Mouse (Mus musculus) cerebellum, postnatal 25 days (tissue): ENCODE measurements around the gene Lamc2.
A peak's percentile ranks its signal among the peaks of the same experiment; 100 is the strongest.

ENCODE experiments used
- DNase-seq, 2 experiments: peaks; one replicate each; pipeline ENCODE4 v3.0.0; 2021; ENCODE audit warnings: mixed read lengths in 2 of 2

Lamc2 gene

DNA sequence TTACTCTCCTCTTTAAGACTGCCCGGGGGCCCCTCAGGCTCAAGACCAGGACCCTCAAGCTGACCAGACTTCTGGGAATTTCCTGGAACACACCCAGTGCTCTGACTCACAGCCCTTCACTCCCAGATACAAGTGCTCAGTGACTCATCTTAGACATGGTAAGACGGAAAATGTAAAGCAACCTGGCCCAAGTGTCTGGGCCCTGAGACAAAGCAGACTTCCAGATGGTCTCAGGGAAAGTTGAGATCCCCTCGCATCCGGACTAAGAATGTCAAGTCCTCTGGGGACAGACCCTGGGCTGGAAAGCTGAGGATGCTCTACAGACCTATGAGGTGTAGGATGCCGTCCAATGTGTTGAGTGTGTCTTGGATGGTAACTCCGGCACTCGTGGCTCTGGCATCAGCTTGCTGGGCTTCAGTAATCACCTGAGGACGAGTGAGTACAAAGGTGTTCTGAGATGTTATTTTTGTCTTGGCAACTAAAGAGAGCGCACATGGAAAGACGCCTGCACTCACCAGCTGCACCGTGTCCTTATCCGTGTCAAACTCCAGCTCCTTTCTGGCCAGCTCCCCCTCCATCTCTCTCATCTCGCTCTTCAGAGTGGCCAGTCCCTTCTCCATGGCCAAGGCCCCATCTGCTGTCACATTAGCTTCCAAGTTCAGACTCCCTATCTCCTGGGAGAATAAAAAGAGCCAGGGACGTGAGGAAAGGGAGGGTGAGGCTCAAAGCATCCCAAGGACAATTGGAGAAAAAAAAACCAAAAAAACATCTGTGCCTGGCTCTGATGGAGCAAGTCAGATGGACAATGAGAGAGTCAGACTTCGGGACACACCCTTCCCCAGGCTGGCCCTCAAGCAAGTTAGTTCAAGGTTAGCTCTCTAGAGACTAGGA lies 59.5 kb downstream of the Lamc2 start:
- peak; percentile 63 to 73 for DNase-seq

DNA sequence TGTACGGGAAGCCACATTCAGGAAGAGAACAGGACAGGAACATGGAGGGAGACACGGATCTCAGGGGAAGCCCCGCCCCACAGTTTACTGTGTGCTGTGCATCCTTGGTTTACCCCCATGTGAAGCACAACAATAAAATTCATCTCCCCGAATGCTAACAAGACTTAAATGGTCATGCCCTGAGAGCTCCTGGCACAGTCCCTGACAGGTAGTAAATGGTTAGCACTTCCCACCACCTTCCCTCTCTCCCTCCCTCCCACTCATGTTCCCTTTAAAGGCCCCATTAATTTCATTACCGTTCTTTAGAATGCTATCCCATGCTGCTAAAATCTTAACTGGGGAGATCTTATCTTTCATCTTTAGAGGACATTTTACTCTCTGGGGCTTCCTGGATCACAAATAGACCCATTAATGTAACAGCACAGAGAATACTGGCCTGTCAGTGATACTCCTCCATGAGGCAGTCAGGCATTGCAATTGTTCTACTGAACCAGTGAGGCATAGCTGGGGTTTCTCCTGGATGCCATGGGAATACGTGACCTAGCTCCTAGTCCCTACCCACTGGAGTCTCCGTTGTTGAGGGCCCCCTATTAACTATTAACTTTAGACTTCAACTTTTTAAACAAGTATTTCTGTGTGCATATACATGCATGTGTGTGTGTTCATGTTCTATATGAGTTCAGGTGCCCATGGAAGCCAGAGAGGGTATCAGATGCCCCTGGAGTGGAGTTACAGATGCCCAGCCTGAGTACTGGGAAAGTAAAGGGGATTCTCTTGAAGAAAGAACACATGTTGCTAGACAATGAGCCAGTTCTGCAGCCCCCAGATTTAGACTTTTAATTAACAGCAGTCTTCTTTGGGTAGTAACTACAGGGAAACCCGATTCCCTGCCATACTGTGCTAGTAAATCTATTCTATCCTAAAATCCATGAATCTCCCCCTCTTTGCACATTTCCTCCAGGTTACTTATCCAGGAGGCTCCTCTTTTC lies 60.7 kb downstream of the Lamc2 start:
- no peak for DNase-seq

DNA sequence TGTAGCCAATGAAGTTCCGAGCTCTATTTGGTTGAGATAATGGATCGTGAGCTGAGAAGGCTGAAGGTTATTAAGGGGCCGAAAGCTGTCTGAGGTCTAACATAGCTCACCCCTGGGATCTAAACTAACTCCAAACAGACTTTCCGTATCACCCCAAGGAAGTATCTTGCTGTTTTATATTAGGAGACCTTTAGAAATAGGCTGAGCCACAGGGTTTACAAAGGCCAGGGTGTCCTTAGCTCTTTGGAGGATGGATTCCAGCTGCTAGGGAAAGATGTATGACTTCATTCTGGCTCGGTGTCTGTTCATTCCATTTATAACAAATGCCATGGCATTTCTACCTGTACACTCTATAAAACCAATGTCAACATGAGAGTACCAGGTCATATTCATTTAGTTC lies 61.7 kb downstream of the Lamc2 start:
- no peak for DNase-seq

DNA sequence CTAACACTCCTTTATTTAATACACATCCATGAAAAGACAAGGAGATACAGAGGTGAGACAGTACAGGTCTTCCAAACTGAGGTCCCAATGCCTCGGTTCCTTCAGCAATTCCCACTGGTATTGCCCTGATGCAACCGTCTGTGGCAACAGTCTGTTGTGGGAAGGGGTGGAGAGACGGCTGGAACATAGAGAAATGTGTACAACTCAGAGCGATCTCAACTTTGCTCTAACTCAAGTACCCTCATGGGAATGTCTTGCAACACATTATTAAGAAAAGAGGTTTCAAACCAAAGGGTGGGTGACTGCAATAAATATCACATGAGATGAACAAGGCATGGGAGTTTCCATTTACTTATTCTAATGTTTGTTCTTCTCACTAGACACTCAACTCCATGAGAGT lies 63.5 kb downstream of the Lamc2 start:
- no peak for DNase-seq

DNA sequence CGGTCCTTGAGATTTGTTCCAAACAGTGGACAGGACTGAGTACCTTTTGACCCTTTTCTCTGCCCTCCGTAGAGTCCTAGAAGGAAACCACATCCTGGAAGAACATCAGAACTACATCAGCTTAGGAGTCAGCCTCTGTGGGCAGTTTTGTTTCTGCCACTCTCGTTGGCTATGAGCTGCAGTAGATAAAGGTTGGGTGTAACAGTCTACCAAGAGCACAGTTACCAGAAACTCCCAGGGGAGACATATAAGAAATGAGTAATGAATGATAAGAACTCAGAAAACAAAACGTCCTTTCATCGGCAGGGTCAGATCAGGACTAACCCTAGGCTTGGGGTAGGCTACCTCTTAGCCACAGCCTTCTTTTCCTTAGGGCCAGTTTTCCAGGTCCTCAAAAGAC lies 64.9 kb downstream of the Lamc2 start:
- no peak for DNase-seq

DNA sequence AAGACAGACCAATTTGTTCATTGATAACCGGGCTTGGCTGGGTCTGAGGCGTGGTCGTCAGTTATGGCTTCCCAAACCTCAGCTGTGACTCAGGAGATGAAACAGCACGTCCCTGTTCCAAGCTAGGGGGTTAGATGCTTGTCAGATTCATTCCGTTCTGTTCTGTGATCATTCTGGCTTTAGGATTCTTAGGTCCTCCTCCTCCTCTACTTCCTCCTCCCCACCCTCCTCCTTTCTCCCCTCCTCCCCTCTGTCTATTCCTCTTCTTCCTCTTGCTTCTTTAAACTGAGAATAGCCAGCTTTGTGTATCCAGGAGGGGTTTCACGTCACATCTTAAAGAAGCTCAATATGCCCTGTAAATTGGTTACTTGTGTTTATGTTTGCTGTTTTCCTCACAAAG lies 65.7 kb downstream of the Lamc2 start:
- no peak for DNase-seq

DNA sequence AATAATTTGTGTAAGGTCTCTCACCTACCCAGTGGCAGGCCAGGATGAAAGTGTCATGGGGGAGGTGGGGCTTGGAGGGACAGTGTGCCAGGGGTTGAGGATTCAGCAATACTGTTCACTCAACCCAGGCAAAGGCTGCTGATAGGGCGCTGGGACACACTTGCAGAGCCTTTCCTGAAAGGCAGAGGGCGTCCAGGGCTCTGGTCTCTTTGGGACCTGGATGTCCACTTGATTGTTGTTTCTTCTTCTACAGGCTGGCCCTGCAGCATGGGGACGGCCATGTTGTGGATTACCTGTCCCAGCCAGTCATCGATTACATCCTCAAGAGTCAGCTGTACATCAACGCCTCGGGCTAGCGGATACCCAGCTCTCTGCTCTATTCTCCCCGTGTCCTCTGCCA lies 70.9 kb downstream of the Lamc2 start:
- DNase-seq = no peak

DNA sequence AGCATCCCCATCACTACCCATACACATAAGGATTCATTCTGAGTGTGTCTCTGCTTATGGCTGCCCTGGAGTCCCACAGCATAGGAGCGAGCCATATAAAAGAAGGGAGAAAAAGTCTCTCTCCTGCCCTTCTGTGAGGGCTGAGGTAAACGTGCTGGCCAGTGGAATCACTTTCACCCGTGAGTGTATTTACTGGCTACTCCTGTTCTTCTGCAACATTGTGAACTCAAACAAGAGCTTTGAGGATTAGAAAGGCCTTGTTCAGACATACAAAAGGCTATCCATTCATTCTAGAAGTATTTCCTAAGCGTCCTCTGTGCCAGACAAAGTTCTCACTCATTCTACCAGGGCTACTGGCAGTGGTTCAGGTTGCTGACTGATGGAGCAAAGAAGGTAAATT lies 74.7 kb downstream of the Lamc2 start:
- no peak for DNase-seq

DNA sequence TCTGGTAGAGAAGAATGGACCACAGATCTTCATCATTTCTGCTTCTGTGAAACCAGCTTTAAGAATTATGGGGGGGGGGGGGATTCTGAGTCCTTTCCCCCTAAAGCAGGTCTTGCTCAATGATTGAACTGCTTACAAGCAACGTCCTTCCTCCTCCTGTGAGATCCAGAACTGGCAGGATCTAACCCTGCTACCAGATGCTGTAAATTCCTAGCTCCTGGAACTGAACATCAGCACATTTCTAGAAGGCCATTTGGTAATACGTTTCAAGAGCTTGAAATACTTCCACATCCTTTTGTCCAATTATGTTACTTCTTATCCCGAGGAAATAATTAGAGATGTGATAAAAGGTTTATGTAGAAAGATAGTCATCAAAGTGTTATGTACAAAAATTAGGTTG lies 76.4 kb downstream of the Lamc2 start:
- no peak for DNase-seq

DNA sequence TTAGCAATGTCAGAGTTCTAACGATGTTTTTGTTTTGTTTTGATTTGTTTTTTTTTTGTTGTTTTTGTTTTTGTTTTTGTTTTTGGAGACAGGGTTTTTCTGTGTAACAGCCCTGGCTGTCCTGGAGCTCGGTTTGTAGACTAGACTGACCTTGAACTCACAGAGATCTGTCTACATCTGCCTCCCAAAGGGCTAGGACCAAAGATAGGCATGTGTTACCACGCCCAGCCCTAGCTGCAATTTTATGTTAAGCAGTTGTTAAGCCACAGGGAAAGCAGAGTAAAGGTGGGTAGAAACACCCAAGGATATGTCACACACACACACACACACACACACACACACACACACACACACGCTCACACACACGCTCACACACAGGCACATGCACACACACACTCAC lies 76.9 kb downstream of the Lamc2 start:
- no peak for DNase-seq

DNA sequence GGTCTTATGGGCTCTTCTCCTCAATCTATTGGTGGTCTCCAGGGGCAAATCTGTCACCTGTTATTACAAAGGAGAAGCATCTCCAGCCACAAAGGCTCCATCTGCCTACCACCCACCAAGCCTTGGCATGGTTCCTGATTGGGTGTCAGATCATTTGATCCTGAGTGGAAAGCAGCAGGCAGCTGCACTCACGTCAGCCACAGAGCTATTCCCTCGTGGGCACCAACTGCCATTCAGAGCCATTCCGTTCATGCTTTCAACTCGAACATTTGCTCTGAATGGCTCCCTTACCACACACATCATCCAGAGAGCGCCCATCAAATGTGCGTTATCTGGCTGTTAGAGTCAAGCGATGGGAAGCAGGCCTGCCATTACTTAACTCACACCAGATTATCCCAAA lies 78.4 kb downstream of the Lamc2 start:
- peak; percentile 63 to 73 for DNase-seq

DNA sequence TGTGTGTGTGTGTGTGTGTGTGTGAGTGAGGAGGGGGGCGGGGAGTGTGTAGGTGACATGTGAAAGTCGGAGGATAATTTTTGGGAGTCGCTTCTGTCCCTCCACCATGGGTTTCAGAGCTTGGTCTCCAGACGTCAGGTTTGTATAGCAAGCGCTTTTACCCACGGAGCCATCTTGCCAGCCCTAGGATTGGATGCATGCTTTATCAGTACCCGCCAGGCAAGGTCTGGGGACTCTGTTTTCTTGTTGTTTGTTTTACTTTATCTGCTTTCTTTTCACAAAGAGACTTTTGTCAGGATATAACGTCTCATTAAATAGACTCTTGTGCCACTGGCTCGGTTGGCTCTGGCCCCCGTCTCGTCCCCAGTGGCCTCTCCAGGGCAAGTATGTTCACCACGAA lies 81.4 kb downstream of the Lamc2 start:
- no peak for DNase-seq

DNA sequence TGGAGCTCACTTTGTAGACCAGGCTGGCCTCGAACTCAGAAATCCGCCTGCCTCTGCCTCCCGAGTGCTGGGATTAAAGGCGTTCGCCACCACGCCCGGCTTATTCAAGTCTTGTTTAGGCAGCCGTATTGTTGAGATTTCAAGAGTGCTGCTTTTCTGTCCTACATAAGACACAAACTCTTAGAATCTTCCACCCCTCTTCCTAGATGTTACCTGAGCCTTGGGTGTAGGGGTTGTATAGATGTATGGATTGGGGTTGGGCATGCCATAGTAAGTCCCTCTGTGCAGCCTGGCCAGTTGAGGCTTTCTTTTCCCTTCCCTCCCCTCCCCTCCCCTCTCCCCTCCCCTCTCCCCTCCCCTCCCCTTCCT lies 83.1 kb downstream of the Lamc2 start:
- no peak for DNase-seq

DNA sequence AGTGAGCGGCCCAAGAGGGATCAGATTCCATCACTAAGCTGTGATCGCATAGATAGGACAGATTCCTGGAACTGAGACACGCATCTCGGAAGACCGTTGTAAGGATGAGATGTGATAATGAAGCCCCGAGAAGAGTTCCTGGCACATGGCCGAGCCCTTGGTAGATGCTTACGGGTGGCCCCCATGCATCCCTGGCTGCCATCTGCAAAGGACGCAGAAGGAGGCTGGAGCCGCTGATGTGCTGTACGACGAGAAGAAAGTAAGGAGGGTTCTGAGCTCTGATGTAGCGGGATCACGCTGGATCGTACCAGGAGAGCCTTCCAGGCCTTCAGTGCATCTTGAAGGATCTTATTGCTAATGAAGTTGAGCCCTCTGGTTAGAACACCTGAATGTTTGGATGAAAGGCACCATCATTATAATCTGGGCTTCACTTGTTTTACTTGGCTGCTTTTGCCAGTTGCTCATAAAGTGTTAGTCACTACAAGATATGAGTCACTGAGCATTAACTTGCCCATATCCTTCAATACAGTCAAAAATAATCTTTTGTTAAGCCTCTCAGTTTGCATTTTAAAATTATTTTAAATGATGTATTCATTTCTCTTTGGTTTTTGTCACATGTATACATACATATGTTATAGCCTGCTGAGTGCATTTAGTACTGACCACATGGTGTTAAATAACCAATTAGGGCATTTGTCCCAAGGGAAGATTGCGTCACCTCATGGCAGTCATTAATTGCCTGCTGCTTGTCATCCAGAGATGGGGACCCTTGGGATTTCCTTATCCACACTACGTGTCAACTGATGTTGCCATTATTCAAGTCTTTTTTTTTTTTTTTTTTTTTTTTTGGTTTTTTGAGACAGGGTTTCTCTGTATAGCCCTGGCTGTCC lies 83.7 kb downstream of the Lamc2 start:
- DNase-seq = no peak

DNA sequence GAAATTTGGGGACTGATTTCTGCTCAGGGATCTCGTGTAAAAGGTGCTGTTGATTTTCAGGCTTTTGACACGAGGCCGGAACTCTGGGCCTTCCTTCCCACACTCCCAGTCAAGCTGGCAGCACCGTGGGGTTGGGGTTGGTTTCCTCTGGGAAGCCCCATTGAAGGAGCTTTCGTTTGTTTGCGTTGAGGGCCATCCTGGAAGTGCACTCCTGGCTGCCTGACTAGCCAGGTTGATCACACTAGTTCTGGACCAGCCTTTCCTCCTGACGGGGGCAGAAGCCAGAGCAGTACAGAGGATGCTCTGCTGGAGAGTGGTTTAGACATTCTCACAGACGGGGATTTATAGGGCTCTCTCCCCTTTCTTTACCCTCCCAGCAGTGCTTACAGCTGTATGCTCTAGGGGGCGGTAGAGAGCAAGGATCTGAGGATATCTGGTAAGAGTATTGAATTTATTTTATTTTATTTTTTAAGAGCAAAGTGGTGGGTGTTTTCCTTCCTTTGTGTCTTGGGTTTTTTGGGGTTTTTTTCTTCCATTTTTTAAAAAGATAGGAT lies 84.8 kb downstream of the Lamc2 start:
- DNase-seq = peak; percentile 43 to 69

DNA sequence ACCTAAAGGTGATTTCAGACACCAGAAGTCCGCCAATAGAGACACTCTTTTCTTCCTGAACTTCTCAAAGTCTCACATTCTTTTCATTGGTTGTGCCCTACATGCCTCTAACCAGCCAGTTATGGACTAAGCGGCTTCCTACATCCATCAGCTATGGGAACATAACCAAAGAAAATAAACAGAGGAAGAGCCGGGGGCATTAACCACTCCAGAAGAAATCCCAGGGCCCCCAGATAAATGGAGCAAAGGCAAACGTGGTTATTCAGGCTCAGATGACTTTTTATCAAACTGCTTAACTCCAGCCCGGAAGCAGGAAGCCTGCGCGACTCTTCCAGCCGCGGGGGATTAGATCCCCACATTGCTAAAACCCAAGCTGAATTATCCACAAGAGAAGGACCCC lies 85.3 kb downstream of the Lamc2 start:
- no peak for DNase-seq

DNA sequence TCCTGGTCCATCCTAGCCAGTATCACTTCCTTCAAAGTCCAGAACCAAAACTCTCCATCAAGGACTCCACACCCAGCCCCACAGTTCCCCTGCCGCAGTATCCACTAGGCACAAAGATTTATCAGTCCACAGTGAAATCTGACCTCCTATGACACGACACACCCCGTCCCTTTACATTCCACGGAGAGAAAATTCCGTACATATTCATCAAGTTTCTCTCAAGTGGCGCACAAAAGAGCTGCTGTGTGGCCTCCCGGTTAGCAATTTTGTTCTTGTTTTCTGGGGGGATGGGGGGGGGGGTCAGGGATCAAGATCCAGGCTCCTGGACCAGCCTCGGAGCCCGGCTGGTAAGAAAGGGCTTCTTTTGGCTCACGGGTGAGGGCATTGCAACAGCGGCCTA lies 87.7 kb downstream of the Lamc2 start:
- no peak for DNase-seq

DNA sequence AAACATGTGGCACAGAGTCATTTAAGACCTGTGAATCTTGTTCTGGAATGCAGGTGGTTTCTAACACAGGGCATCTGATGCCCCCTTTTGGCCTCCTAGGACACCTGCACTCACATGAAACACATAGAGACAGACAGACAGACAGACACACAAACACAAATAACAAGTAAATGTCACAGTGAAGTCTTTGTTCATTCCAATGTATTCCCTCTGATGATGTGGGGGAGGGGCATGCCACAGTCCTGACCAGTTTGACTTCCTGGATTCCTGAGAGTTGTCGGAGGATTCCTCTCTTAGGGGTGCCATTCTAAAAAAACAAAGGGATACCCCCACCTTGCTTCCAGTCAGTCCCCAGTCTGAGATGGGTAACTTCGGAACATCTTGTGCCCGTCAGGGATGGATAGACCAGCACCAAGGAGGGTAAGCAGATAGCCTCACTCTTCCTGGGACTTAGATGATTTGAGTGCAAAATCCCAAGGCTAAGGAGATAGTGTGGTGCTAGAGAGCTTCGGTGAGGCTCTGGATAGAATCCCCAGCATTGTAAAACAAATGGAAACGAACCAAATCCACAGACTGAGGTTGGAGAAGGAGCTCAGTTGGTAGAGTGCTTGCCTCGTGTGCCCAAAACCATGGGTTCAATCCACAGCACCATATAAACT lies 89.1 kb downstream of the Lamc2 start:
- no peak for DNase-seq

DNA sequence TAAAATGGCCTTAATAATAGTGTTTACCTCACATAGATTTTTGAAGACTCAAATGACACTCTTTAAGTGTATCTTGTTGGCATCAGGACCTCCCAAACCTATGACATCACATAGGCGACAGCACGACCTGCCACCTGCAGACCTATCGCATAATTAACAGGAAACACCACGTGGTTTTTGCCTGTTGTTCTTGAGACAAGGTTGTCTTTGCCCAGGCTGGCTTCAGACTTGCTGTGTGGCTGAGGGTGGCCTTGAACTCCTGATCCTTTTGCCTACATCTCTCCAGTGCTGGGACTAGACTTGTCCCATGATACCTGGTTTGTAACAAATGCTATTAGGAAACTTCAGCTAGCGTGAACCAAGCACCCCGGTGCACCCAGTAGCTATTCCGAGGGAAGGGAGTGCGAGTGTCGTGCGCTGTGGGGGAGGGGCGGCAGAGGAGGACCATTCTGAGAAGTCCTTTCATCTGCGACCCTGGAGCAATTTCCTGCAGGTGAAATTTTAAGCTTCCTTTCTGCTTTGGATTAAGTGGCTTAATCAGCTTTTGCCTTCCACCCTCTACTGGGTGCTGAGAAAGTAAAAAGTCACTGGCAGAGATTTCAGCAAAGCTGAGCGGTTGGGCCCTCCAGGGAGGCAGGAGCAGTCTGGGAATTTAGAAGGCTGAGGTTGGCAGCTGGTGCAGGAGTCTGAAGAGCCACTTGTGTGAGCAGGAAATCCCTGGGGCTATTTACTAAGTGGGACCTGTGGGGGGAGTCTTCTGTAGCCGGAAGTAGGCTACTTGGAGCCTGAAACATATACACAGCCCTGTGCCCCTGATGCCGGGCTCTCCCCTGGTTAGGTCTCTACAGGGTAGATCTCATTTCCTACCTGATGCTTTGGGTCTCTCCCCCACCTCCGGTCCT lies 90.2 kb downstream of the Lamc2 start:
- no peak for DNase-seq

DNA sequence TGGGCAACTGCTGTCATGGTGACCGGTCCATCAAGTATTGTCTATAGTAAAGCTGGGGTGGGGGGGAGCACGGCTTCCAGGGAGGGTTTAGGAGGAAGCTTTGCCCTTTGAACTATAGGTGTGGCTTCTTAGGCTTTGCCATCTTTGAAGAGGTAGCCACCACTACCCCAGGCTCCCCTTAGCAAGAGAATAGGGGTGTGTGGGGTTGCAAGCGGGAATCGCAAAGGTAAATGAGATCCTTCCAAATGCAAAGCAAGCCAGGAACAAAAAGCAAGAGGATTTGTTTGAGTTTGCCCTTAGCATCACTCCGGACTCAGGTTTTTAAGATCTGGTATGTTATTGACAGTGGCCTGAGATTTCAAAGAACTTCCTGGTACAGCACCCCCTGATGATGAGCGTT lies 90.9 kb downstream of the Lamc2 start:
- no peak for DNase-seq
